Mouse (Mus musculus) fibroblast of lung, adult 2 months (primary cell): ENCODE measurements around the gene Chil1.

Source experiments
- DNase-seq: peaks from one replicate; pipeline ENCODE4 v3.0.0-alpha.2; 2011; ENCODE audit warnings: low read depth

The Chil1 gene

GRCm38 (mm10) chr1:134231681-134232080, 49.7 kb downstream of the Chil1 start:
- DNase-seq = no peak

- no peak for DNase-seq
Observed at GRCm38 (mm10) chr1:134232326-134232725, 50.4 kb downstream of the Chil1 start.

GRCm38 (mm10) chr1:134232778-134233531, 51.0 kb downstream of the Chil1 start:
- no peak for DNase-seq

- DNase-seq = no peak
Observed at GRCm38 (mm10) chr1:134233681-134234454, 51.9 kb downstream of the Chil1 start.

- DNase-seq = no peak
Observed at GRCm38 (mm10) chr1:134234455-134235390, 52.7 kb downstream of the Chil1 start.

GRCm38 (mm10) chr1:134235391-134235921, 53.5 kb downstream of the Chil1 start, which contains the start of gene Adora1:
Adora1 (minus strand) TSS chr1:134235431.
- DNase-seq = no peak

- DNase-seq = no peak
Observed at GRCm38 (mm10) chr1:134236142-134236541, 54.2 kb downstream of the Chil1 start.

- DNase-seq = no peak
Observed at GRCm38 (mm10) chr1:134237438-134237837, 55.5 kb downstream of the Chil1 start.
